Mouse (Mus musculus): ENCODE data around the gene Tex21. TPM values are rescaled to one million over a fixed set of nuclear protein-coding genes. Genes with fewer than 3 reads are reported as not detected.
"Not testable (repeated sequence)": the region's sequence is repeated elsewhere in the genome, so short reads cannot be mapped to it uniquely, and the experiment has no call there.

Gene Tex21
- total RNA-seq, 2 experiments from 2014 or later: not detected

GRCm38 (mm10) chr12:76260673-76261072 is 14.1 kb upstream of the Tex21 start:
- DNase-seq (ENCODE audit: low spot score in 2 of 2): no peak

- DNase-seq (ENCODE audit: low spot score in 2 of 2): no peak
Measured at GRCm38 (mm10) chr12:76256114-76256843, 9.7 kb upstream of the Tex21 start.

GRCm38 (mm10) chr12:76255499-76255875 is 8.9 kb upstream of the Tex21 start:
- DNase-seq (ENCODE audit: low spot score in 2 of 2): no peak

DNA sequence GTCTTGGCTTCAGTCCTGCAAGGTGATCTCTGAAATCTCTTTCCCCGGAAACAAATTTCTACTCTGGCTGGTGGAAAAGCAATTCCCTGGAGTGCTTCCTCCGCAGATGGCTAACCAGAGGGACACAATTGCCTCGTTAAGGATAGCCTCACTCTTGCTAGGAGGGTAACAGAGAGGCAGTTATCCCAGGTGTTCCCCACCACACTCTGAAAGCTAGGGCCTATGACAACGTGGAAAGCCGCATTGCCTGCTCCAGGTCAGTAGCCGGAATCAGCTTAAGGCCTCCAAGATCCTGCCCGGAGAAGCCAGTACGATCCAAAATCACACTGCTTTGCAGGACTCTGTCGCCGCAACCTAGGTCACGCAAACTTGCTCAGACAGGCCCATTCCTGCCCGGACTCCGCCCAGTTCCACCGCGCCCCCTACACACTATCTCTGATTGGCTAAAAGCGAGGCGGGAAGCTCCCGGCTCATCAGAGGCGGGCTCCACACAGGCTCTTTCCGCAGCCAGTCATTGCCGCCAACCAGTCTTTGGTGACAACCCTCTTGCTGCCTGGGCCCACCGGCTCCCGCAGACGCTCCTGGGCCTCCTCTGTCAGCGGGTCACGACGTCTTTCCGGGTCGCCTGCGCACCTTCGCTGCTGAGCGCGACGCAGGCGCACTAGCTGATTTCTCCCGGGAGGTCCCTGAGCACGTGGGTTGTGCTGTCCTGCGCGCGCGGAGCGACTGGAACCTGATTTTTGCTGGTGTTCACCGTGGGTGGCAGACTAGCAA is 8.4 kb upstream of the Tex21 start, which contains the start of gene Mthfd1:
TSS of gene Mthfd1 (plus strand) at position 574 of the 774 bp plus-strand sequence.
- peak; percentile 84 to 86 for DNase-seq (ENCODE audit: low spot score in 2 of 2)

DNA sequence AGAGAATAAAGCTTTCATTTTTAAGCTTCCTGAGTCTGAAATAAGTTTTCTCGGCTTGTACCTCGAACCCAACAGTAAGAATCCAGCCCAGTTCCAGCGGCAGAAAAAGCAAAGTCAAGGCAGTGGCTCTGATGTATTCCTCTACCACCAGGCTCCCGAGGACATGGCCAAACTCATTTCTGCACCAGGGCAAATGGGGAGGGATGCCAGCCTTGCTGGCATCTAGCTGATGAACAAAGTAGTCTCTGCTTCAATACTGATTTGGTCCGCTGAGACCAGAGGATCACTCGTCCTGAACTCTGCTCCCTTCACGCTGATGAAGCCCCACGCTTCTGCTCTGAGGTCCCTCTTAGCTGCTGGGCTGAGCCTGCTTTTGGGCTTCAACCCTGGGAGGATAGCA is 7.4 kb upstream of the Tex21 start:
- no peak for DNase-seq (ENCODE audit: low spot score in 2 of 2)

- DNase-seq (ENCODE audit: low spot score in 2 of 2): no peak
Measured at GRCm38 (mm10) chr12:76253591-76253990, 7.0 kb upstream of the Tex21 start.

GRCm38 (mm10) chr12:76253090-76253489 is 6.5 kb upstream of the Tex21 start:
- DNase-seq (ENCODE audit: low spot score in 2 of 2): no peak

DNA sequence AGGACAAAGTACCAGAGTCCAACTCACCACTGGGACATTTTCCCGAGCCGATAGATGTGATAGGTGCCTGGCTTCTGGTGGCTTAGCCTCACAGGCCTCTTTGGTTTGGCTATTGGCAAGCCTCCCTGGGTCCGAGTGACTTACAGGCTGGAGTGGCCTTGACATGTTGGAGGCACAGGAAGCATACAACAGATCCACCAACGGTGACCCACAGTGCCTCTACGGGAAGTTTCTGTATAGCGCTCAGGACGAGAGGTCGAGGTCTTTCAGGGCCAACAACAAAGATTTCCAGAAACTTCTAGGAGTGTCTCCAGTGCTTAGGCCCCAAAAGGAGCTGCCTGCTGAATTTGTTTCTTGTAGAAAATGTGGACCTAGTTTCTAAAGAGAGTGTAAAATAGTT is 1.6 kb downstream of the Tex21 start:
- no peak for DNase-seq (ENCODE audit: low spot score in 2 of 2)

DNA sequence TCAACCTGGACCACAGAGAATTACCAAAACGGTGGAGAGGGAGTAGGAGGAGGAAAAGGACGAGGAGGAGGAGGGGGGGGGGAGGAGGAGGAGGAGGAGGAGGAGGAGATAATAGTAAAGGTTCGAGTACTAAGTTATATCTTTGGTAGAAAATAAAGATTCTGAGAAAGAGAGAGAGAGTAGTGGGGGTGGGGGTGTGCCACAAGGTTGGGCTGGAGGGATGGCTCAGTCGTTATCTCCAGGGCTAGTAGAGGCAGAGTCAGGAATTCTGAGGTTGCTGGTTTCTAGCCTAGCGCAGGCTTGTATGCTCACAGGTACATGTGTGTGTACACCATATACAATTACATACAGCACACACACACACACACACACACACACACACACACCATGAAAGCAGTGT is 4.7 kb downstream of the Tex21 start:
- DNase-seq (ENCODE audit: low spot score in 2 of 2): no peak

DNA sequence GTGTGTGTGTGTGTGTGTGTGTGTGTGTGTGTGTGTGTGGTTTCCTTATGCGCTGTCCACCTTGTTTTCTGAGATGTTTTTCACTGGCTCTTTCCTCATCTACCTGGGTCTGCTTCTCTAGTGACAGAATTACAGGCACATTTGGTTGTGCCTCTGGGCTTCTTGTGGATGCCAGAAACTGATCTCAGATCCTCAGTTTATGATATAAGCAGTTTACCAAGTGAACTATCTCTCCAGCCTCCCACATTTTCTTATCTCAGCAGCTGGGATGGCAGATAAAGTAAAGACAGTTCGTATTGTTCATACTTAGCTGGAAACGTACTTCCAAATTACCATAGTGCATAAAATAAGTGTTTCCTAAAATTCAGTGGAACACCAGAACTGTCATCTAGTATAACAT is 5.5 kb downstream of the Tex21 start:
- no peak for DNase-seq (ENCODE audit: low spot score in 2 of 2)

GRCm38 (mm10) chr12:76240670-76241069 is 5.9 kb downstream of the Tex21 start:
- DNase-seq (ENCODE audit: low spot score in 2 of 2): no peak

DNA sequence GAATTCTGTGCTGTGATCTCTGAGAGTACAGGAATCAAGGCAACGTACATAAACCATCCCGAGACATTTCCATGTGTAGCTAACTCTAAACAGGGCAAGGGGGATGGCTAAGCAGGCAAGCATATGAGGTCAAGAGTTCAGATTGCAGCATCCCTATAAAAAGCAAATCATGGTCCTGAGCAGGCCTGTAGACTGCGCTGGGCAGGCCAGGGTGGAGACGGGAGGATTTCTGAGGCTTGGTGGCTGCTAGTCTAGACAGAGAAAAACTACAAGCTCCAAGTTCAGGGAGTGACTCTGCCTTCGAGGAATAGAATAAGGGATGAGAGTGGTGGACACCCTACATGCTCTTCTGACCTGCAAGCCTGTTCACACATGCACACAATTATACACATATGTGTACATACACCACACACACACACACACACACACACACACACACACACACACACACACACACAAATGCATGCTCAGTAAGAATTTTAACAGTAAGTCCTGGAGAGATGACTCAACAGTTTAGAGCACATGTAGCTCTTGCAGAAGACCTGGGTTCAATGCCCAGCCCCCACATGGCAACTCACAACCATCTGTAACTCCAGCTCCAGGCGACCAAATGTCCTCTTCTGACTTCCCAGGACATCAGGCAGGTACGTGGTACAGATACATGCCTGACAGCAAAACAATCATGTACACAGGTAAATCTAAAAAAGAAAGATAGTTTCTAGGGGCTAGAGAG is 6.5 kb downstream of the Tex21 start:
- DNase-seq (ENCODE audit: low spot score in 2 of 2): no peak

GRCm38 (mm10) chr12:76239145-76239838 is 7.3 kb downstream of the Tex21 start:
- DNase-seq (ENCODE audit: low spot score in 2 of 2): no peak

- DNase-seq (ENCODE audit: low spot score in 2 of 2): no peak
Measured at GRCm38 (mm10) chr12:76235253-76235652, 11.3 kb downstream of the Tex21 start.

GRCm38 (mm10) chr12:76230644-76231043 is 15.9 kb downstream of the Tex21 start:
- DNase-seq (ENCODE audit: low spot score in 2 of 2): no peak

GRCm38 (mm10) chr12:76222104-76222503 is 24.4 kb downstream of the Tex21 start:
- DNase-seq (ENCODE audit: low spot score in 2 of 2): not testable (repeated sequence)

DNA sequence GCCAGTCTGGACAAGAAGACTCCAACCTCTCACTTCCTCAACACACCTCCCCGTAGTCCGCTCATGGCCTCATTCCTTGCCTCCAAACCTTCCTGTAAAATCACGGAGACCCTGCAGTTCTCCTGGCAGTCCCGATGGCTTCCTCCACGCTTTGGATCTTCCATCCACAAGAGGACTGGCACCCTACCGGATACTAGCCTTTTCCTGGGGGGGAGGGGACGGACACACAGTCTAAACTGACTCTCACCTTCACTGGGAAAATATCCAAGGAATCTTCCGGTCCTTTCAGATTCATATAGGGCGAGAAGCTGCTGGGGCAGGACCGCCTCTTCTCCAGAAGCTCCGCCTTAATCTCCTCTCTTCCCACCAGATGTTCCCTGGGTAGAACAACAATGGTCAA is 29.8 kb downstream of the Tex21 start:
- no peak for DNase-seq (ENCODE audit: low spot score in 2 of 2)

GRCm38 (mm10) chr12:76215121-76215520 is 31.4 kb downstream of the Tex21 start:
- no peak for DNase-seq (ENCODE audit: low spot score in 2 of 2)

DNA sequence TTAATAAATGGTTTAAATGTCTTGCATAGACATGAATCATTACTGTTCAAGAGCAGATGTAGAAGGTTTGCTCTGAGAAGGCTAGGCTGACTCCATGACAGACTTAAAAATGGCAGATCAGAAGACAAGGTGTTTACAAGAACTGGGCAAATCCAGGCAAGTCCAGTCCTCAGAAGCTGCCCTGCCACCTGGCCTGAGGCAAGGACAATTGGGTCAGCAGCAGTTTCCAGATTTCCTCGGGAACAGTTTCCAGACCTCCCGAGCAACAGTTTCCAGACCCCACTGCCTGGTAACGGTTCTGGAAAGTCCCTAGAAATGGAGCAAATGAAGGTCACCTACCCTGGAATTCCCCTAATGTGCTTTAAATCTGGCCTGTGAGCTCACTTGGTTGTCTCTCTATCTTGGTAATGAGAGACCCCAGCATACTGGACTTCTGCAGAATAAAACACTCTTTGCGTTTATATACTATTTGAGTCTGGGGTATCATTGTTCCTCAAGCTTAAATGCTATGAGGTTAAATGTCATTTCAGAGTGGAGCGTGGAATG is 37.0 kb downstream of the Tex21 start:
- no peak for DNase-seq (ENCODE audit: low spot score in 2 of 2)

- no peak for DNase-seq (ENCODE audit: low spot score in 2 of 2)
Measured at GRCm38 (mm10) chr12:76200326-76200725, 46.2 kb downstream of the Tex21 start.

- no peak for DNase-seq (ENCODE audit: low spot score in 2 of 2)
Measured at GRCm38 (mm10) chr12:76197071-76197470, 49.5 kb downstream of the Tex21 start.

All from adrenal gland, adult 18-20 months (tissue).